Mouse (Mus musculus) forebrain, embryonic 10.5 days (tissue): ENCODE results near the gene Tulp3. TPM values are rescaled to one million over a fixed set of nuclear protein-coding genes. Genes with fewer than 3 reads are reported as not detected.

Experiments used
- DNase-seq: peaks from one replicate; pipeline ENCODE4 v3.0.0-alpha.2; 2017; ENCODE audit warnings: low spot score; ENCODE audit errors: extremely low spot score
- H3K27ac ChIP-seq: fragments of 300-500 bp; sonication (generic); 2 replicates; pipeline ENCODE4 v1.5.1; 2016; ENCODE audit warnings: mild to moderate bottlenecking
- H3K27me3 ChIP-seq: fragments of 300-500 bp; sonication (generic); 2 replicates; pipeline ENCODE4 v1.6.1; 2016; ENCODE audit warnings: mild to moderate bottlenecking; ENCODE audit not compliant: poor library complexity, severe bottlenecking
- H3K36me3 ChIP-seq: fragments of 300-500 bp; sonication (generic); replicated peaks from 2 replicates; pipeline ENCODE4 v1.6.1; 2016; ENCODE audit warnings: mild to moderate bottlenecking, moderate library complexity
- H3K4me1 ChIP-seq: fragments of 300-500 bp; sonication (generic); 2 replicates; pipeline ENCODE4 v1.6.1; 2016
- H3K4me3 ChIP-seq: fragments of 300-500 bp; sonication (generic); 2 replicates; pipeline ENCODE4 v1.5.1; 2016; ENCODE audit warnings: mild to moderate bottlenecking, moderate library complexity
- H3K9me3 ChIP-seq: fragments of 300-500 bp; sonication (generic); 2 replicates; pipeline ENCODE4 v1.6.1; 2016; ENCODE audit warnings: mild to moderate bottlenecking, moderate library complexity
- WGBS: fragments of 180-500 bp; shearing (Covaris S2); methylation state at CpG from one replicate; pipeline ENCODE4 v1.1.7; 2016; 5-methylcytosine and 5-hydroxymethylcytosine counted together
- polyA plus RNA-seq: library from polyadenylated mRNA; unstranded; fragments of >200 nt; fragmentation: Nextera tagmentation; extraction: Ambion mirVana; gene quantifications from 2 replicates; pipeline ENCODE4 v1.2.1, GENCODE M21; 2016

Gene Tulp3
- polyA plus RNA-seq, 1 experiment from 2014 or later, result 20.0 TPM

DNA sequence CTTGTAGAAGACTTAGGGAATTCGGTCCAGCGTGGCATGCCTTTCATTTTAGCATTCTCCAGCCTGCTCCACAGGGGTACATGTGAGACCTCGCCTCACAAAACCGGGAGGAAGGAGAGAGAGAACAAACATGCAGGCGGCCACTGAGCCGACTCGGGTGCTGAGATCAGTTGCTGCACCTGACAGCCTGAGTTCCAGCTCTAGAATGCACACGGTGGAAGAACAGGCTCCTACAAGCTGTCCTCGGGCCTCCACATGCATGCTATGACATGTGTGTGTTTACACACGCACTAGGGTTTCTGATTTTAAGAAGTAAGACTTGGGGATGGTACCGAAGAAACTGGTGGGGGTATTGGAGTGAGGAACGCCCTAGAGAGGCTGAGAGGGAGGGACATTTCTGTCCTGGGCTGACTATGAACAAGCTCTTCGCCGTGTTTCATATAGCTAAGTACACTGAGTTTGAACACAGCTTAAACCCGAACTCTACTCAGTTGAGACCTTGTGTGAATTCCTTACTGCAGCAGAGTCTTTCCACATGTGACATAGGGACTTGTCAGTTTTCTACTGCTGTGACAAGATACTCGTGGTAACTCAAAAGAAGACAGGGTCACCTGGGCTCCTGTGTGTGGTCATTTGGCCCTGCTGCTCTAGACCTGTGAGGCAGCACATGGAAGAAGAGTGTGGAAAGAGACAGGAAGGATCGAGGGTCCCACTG, 20.9 kb upstream of the Tulp3 start:
- WGBS, result 93% methylated on average over 17 of the region's 17 CpGs
- no peak for DNase-seq
- Histone ChIP-seq H3K36me3 (peaks cover 60% of the 10 kb centered on the region), H3K4me1 (peaks cover 29% of the 10 kb centered on the region), H3K9me3 (no peaks in the 10 kb centered on the region), H3K4me3 (no peak overlapping the region), H3K27me3 (no peaks in the 10 kb centered on the region), H3K27ac (no peak overlapping the region)

DNA sequence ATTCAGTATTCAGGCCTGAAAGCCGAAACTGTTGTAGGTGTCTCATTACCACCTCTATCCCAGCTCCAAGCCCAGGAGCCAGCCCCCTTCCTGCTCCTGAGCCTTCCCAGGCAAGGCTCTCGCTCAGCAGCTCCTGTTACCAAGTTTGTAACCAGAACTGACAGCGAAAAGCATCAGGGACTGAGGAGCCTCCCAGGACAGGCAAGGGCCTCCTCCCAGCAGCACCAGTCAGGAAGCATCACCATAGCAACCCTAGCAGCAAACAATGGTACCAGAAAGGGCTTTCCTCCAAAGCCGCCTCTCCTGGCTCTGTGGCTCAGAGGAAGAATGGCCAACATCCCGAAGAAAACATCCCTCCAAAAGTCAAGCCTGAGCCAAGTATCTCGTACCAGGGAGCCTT, 19.5 kb upstream of the Tulp3 start, which contains the start of the genes Tex52 and Gm44596:
TSS of gene Tex52 (plus strand) at position 265 of the 400 bp plus-strand sequence.
TSS of gene Gm44596 (plus strand) at position 312 of the 400 bp plus-strand sequence.
- WGBS, result 17% methylated on average over 6 of the region's 6 CpGs
- Histone ChIP-seq H3K9me3 (no peaks in the 10 kb centered on the region), H3K27me3 (no peaks in the 10 kb centered on the region), H3K36me3 (peaks cover 73% of the 10 kb centered on the region), H3K4me3 (no peak within 1 kb of the TSS), H3K4me1 (peaks cover 29% of the 10 kb centered on the region), H3K27ac (peak within 1 kb of the TSS; percentile 6; the same call in 1 of the 2 replicates)
- peak; percentile 52 for DNase-seq

DNA sequence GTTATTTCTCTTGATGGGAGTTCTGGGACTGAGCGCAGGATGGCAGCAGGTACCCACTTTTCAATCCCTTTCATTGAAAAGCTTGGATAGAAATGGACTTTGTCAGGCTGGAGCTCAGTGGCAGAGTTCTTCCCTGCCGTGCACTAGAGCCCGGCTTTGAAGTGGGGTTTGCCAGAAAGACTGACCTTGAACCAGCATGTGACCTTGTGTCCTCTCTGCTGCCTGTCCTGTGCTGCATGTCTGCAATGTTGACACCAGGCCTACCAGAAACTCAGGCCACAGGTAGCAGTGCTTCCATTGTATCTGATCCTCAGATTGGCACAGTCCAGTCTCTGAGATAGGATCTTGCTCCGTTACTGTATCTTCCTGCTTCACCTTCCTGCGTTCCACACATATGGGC, 14.4 kb upstream of the Tulp3 start:
- Histone ChIP-seq H3K9me3 (no peaks in the 10 kb centered on the region), H3K4me3 (no peak overlapping the region), H3K4me1 (peaks cover 25% of the 10 kb centered on the region), H3K36me3 (peaks cover 100% of the 10 kb centered on the region), H3K27me3 (no peaks in the 10 kb centered on the region), H3K27ac (no peak overlapping the region)
- WGBS, result 96% methylated on average over 5 of the region's 5 CpGs
- no peak for DNase-seq

DNA sequence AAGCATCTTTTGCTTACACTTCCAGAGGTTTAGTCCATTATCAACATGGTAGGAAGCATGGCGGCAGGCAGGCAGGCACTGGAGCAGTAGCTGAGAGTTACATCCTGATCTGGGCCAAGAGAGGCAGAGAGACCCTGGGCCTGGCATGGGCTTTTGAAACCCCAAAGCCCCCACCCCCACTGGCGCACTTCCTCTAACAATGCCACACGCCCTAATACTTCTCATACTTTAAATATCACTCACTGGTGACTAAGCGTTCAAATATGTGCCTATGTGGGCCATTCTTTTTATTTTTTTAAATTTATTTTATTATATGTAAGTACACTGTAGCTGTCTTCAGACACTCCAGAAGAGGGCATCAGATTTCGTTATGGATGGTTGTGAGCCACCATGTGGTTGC, 10.8 kb upstream of the Tulp3 start:
- no peak overlapping the region for H3K27ac ChIP-seq
- DNase-seq, result no peak
- H3K4me3 ChIP-seq, result no peak overlapping the region
- WGBS, result 92% methylated on average over 5 of the region's 5 CpGs
- H3K4me1 ChIP-seq, result peaks cover 30% of the 10 kb centered on the region
- peaks cover 73% of the 10 kb centered on the region for H3K36me3 ChIP-seq
- no peaks in the 10 kb centered on the region for H3K9me3 ChIP-seq
- H3K27me3 ChIP-seq, result no peaks in the 10 kb centered on the region

DNA sequence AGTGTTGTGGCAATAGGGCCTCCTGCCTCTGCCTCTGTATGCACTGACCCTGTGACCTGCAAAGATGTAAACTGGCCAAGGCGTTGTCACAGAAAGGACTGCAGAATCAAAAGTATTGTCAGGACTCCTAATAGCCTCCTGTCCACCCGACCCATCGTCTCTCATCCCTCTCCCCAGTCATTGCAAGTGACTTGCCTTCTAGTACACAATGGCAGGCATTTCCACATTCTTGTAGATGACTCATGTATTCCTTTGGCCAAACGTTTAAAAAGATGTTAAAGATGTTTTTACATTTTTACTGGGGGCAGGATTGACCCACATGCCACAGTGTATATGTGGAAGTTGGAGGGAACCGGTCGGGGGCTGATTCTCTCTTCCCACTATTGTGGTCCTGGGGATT, 9.1 kb upstream of the Tulp3 start:
- WGBS, result 88% methylated on average over 6 of the region's 6 CpGs
- Histone ChIP-seq H3K9me3 (no peaks in the 10 kb centered on the region), H3K27me3 (no peaks in the 10 kb centered on the region), H3K4me1 (peaks cover 48% of the 10 kb centered on the region), H3K36me3 (peaks cover 65% of the 10 kb centered on the region), H3K27ac (no peak overlapping the region), H3K4me3 (peak overlapping the region; percentile 81; the same call in 1 of the 2 replicates)
- DNase-seq, result no peak

DNA sequence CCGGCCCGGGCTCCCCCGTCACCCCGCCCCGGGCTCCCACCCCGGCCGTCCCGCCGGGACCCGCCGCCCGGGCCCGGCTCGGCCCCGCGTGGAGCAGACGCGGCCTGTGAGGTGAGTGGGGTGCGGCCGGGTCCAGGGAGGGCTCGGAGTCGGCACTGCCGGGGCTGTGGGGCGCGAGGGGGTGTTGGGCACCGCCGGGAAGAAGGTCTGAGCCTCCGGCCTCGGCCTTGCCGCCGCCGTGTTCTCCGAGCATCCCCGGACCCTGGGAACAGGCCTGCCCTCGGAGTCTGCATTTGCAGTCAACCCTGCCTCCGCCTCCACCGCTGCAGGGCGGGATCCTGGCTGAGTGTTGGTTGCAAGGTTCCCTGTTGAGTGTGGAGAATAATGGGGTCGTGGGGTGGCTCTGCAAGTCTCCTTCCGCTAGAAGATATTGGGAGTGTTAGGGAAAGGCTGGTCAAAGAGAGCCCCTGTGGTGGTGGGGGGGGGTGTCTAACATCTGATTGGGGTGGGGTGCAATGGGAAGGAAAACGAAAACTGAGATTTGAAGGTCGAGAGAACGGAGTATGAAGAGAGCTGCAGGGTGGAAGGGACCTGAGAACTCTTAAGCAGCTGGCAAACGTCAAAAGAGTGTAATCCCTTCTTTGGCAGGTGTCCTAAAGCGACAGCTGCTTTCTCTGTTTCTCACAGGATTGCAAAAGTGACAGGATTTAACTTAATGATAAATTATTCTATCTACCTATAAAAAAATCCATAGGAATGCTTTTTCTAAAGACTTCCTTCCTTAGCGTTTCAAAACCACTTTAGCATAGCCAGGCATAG, 7.6 kb upstream of the Tulp3 start:
- peak overlapping the region; percentile 81 for H3K4me3 ChIP-seq
- H3K27me3 ChIP-seq, result no peaks in the 10 kb centered on the region
- H3K4me1 ChIP-seq, result peaks cover 50% of the 10 kb centered on the region
- peak; percentile 71 for DNase-seq
- no peaks in the 10 kb centered on the region for H3K9me3 ChIP-seq
- peak overlapping the region; percentile 97 for H3K27ac ChIP-seq
- H3K36me3 ChIP-seq, result peaks cover 59% of the 10 kb centered on the region
- 2% methylated on average over 46 of the region's 46 CpGs for WGBS

DNA sequence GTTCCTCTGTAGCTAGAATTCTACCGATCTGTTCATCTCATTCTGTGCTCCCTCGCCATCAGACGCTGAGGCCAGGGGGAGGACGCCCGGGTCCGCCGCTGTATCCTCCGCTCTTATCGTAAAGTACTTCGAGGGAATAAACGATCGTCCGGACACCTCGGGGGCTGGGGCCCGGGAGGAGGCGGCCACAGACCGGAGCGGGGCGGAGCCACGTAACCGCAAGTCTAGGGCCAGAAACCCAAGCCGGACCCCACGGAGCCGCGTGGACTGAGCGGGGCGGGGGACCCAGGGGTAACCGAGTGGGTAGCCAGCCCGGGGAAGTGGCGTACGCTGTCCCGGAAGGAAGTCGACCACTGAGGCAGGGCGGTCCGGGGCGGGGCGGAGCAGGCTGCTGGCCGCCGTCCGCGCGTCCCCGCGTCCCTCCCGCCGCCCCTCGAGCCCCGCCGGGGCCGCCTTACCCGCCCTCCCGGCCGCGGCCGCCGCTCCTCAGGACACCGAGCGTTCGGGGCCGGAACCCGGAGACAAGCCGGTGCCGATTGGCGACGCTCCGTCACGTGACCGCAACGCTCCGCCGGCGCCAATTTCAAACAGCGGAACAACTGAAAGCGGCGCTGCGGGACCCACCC, 6.8 kb upstream of the Tulp3 start, which contains the start of the genes Rhno1 and Foxm1:
TSS of gene Rhno1 (minus strand) at position 531 of the 626 bp plus-strand sequence.
TSS of gene Foxm1 (plus strand) at position 587 of the 626 bp plus-strand sequence.
- under 1% methylated on average over 57 of the region's 76 CpGs for WGBS
- no peaks in the 10 kb centered on the region for H3K9me3 ChIP-seq
- DNase-seq, result peak; percentile 88
- H3K27me3 ChIP-seq, result no peaks in the 10 kb centered on the region
- peaks cover 50% of the 10 kb centered on the region for H3K4me1 ChIP-seq
- H3K36me3 ChIP-seq, result peaks cover 59% of the 10 kb centered on the region
- peak within 1 kb of the TSS; percentile 81 for H3K4me3 ChIP-seq
- H3K27ac ChIP-seq, result peak within 1 kb of the TSS; percentile 97

DNA sequence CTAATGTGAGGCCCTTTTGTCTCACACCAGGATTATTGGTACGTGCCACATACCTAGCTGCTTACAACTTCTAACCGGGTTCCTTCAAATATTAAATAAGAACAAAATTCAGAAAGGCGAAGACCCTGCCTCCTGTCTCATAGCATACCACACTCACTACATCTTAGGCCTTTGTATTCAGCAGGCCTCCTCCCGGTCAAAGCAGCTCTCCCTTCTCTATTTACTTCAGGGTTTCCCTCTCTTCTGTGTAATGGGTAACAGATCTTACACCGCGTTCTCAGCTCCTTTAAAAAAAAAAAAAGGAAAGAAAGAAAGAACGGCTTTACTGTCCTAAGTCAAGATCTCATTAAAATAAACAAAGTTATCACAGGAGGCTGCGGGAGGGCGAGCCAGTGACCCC, 6.2 kb upstream of the Tulp3 start:
- Histone ChIP-seq H3K27ac (peak overlapping the region; percentile 97), H3K4me1 (peaks cover 50% of the 10 kb centered on the region), H3K4me3 (peak overlapping the region; percentile 81), H3K9me3 (no peaks in the 10 kb centered on the region), H3K36me3 (peaks cover 59% of the 10 kb centered on the region), H3K27me3 (no peaks in the 10 kb centered on the region)
- 18% methylated on average over 9 of the region's 9 CpGs for WGBS
- DNase-seq, result no peak

DNA sequence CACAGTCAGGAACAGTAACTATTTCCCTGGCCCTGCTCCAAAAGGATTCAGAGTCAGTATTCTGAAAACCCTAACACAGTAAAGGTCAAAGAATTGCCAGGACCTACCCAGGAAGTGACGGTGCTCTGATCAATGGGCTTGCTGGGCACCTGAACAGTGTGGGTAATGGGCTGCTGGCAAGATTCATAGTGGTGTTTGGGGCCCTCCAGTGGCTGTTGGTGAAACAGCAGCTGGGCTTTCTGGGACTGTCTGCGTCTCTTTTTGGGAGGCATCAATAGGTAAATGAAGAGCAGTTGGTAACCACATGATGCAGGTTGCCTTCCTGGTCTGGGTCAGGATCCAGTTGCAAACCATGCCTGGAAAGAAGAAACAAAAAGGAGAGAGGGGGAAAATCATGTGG, 3.3 kb upstream of the Tulp3 start:
- no peaks in the 10 kb centered on the region for H3K9me3 ChIP-seq
- no peaks in the 10 kb centered on the region for H3K27me3 ChIP-seq
- no peak overlapping the region for H3K27ac ChIP-seq
- WGBS, result 34% methylated on average over 2 of the region's 2 CpGs
- H3K4me3 ChIP-seq, result no peak overlapping the region
- DNase-seq, result peak; percentile 68
- H3K4me1 ChIP-seq, result peaks cover 56% of the 10 kb centered on the region
- peaks cover 37% of the 10 kb centered on the region for H3K36me3 ChIP-seq

DNA sequence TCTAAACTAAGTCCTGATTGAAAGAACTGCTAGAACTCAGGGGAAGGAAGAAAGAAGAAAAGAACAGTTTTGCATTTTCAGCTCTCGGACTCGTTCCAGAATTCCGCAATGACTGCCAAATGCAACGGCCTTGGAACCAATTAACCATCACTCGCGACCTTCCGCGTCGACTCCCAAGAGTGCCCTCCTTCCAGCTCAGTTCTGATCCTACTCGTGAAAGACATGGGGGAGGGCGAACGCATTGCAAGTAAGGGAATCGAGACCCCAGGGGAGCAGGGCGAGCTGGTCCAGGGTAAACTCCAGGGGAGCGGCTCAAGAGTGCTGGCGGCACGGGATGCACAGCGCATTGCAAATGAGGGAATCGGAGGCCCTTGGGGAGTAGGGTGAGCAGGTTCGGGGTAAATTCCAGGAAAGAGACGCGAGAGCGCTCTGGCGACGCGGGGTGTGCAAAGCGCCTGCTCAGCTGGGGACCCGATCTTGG, 410 bp downstream of the Tulp3 start:
- peak overlapping the region; percentile 92 for H3K27ac ChIP-seq
- H3K4me3 ChIP-seq, result peak overlapping the region; percentile 87
- under 1% methylated on average over 28 of the region's 28 CpGs for WGBS
- peaks cover 51% of the 10 kb centered on the region for H3K36me3 ChIP-seq
- no peaks in the 10 kb centered on the region for H3K27me3 ChIP-seq
- peaks cover 33% of the 10 kb centered on the region for H3K4me1 ChIP-seq
- no peaks in the 10 kb centered on the region for H3K9me3 ChIP-seq
- DNase-seq, result no peak

DNA sequence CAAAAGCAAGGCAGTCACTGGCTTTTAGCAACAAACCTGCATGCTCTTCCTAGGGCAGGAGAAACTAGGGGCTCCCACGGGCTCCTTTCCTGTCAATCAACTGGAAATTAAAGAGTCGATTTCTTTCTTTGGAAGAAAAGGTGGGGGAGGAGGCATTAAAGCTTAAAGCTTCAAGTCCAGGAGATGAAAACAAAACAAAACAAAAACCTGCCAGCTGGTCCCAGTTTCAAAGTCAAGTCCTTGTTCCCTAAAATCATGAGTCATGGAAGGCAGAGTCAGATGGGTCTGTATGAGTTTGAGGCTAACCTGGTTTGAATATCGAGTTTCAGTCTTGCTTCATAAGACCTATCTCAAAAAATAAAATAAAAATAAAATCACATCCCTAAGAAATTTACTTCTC, 1.5 kb downstream of the Tulp3 start:
- 56% methylated on average over 3 of the region's 3 CpGs for WGBS
- no peak for DNase-seq
- no peaks in the 10 kb centered on the region for H3K27me3 ChIP-seq
- H3K36me3 ChIP-seq, result peaks cover 57% of the 10 kb centered on the region
- H3K9me3 ChIP-seq, result no peaks in the 10 kb centered on the region
- H3K4me3 ChIP-seq, result peak overlapping the region; percentile 87; the same call in 1 of the 2 replicates
- no peak overlapping the region for H3K27ac ChIP-seq
- peaks cover 28% of the 10 kb centered on the region for H3K4me1 ChIP-seq

DNA sequence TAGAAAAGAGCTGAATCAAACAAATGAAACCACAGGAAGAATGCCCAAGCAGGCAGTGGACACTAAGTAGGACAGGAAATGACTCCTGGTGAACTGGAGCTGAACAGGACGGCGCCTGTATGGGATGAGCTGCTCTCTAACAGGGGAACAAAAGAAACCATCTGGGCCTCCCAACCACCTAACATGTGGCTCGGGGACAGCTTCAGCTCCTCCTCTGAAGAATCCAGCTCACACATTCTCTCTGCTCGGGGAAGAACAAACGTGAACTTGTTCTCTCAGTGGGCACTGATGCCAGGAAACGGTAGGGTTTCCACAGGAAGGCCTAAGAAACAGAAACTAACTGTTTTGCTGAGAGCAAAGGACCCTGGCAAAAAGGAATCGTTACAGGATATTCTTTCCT, 5.9 kb downstream of the Tulp3 start:
- no peaks in the 10 kb centered on the region for H3K27me3 ChIP-seq
- H3K36me3 ChIP-seq, result peaks cover 40% of the 10 kb centered on the region
- WGBS, result 63% methylated on average over 7 of the region's 7 CpGs

More for the DNA sequence above, 5.9 kb downstream of the Tulp3 start:
- no peaks in the 10 kb centered on the region for H3K9me3 ChIP-seq
- H3K4me3 ChIP-seq, result no peak overlapping the region
- no peak for DNase-seq
- H3K27ac ChIP-seq, result peak overlapping the region; percentile 51; the same call in 1 of the 2 replicates
- H3K4me1 ChIP-seq, result peaks cover 14% of the 10 kb centered on the region
